Mouse (Mus musculus): ENCODE data around the gene Cadm1.

- TF ChIP-seq EP300 (IDR thresholded peaks at IDR 0.05) (no peak; the same call in 1 of the 2 replicates), CTCF (IDR thresholded peaks at IDR 0.05) (0 out of 2 replicates have a peak, but pooled peaks have one; percentile 5)
These were observed 248.5 kb downstream of the Cadm1 start for GRCm38 (mm10) chr9:47778438-47778837.
